Mouse (Mus musculus) G1E (cell line): ENCODE data around the gene Azin2.

Experiments used
- CTCF ChIP-seq: IDR thresholded peaks from 2 replicates; pipeline ENCODE4 v1.5.1; 2012; ENCODE audit warnings: low read depth, low read length, inconsistent platforms, mixed read lengths
- GATA2 ChIP-seq: IDR thresholded peaks from 2 replicates; pipeline ENCODE4 v1.6.1; 2012; ENCODE audit warnings: low read depth, low read length, inconsistent platforms, borderline replicate concordance

DNA sequence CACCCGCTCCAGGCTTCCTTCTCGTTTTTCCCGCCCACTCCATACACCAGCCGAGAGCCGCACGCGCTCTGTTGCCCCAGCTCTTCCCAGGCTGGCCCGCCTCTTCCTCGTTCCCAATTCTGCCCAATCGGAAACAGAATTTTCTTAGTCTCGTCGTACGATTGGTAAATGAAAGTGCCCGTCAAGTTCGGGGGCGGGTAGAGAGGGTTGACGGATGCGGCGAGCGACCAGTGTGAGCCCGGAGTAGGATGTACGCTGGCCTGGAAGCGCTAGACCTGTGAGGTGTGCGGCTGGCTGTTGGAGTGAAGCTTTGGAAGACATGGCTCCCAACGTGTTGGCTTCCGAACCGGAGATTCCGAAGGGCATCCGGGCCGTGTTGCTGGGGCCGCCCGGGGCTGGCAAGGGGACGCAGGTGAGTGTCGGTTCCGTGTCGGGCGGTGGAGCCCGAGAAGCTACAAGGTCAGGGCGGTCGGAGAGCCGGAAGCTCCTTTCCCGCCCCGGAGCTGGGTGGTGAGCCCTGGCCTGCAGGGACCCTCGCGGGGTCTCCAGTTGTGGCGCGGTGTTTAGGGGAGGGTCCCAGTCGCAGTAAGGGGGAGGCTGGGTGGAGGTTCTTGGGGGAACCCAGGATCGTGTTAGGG, 30.9 kb upstream of the Azin2 start:
- TF ChIP-seq CTCF (no peak), GATA2 (no peak)
